Comparison of ENCODE assay signal across 9 mouse cellular contexts in the genomic region with DNA sequence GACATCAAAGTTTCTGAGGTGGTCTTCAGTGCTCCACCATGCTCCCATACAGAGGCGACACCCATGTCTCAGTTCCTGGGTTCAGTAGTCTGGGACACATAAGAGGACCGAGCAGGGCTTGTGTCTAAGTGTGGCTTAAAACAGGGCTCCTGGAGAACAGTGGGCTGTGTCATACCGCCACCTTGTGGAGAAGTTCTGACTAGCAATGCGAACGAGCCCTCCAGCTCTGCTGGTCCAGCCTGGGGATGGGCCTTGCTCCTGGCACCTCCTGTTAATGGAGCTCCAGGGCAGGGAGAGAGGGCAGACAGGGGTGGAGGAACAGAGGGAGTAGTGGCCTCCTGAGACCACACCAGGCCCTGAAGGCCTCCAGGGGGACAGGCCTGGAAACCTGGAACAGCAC. TPM values are rescaled to one million over a fixed set of nuclear protein-coding genes. Genes with fewer than 3 reads are reported as not detected.
A peak's percentile ranks its signal among the peaks of the same experiment; 100 is the strongest.
DNase-seq lines count a peak whose midpoint lies in the region; ATAC-seq and TF ChIP-seq lines count a peak whose summit lies in the region.
"Had no signal": no experiment of that assay in that cellular context is flagged by ENCODE, and none has a peak within 500 bp of the region (broad histone marks: within the 10 kb centered on the region; RNA-seq: fewer than 3 reads in every experiment).

No protein-coding gene starts in this region.

- TF ChIP-seq POLR2A in CH12.LX (IDR thresholded peaks at IDR 0.05; ENCODE audit: low read depth, low read length) = no peak

- DNase-seq in CH12.LX (ENCODE audit: extremely low read depth) = peak; percentile 80
- peak; percentile 56 for DNase-seq in brain, embryonic 18.5 days (ENCODE audit: low read depth, low spot score)
- peak; percentile 54 for DNase-seq in fibroblast of lung, adult 2 months (ENCODE audit: low read depth)
- DNase-seq in heart, postnatal 0 days (ENCODE audit: low spot score) = peak; percentile 92
- DNase-seq in kidney, postnatal 25 days = peak; percentile 75 to 88
- peak; percentile 36 for DNase-seq in telencephalon, adult 2 months (ENCODE audit: low read depth, low spot score)

- H3K4me2 ChIP-seq in CH12.LX (ENCODE audit: insufficient read depth, low read depth, poor library complexity, severe bottlenecking) = no peak overlapping the region
- no peak overlapping the region for H3K4me2 ChIP-seq in heart, postnatal 0 days (ENCODE audit: low read depth, low read length)
- no peak overlapping the region for H3K4me2 ChIP-seq in liver, embryonic 16.5 days (ENCODE audit: low read depth, low read length)
- no peak overlapping the region for H3K4me2 ChIP-seq in neural tube, embryonic 14.5 days (ENCODE audit: low read depth, low read length)
- H3K4me2 ChIP-seq: heart, embryonic 13.5 days had no signal

- H3K9me3 ChIP-seq in CH12.LX (replicated peaks; ENCODE audit: low read length) = peaks cover 17% of the 10 kb centered on the region
- no peaks in the 10 kb centered on the region for H3K9me3 ChIP-seq in heart, postnatal 0 days (replicated peaks; ENCODE audit: control insufficient read depth, low read length)
- no peaks in the 10 kb centered on the region for H3K9me3 ChIP-seq in liver, embryonic 16.5 days (replicated peaks; ENCODE audit: control insufficient read depth, low read length)
- no peaks in the 10 kb centered on the region for H3K9me3 ChIP-seq in neural tube, embryonic 14.5 days (ENCODE audit: control insufficient read depth, low read length)

- H3K36me3 ChIP-seq in CH12.LX (replicated peaks in 1 of 2; ENCODE audit: control insufficient read depth in 1 of 2, insufficient read depth in 1 of 2, low read length in 1 of 2) = no peaks in the 10 kb centered on the region
- H3K36me3 ChIP-seq in heart, postnatal 0 days (replicated peaks; ENCODE audit: control insufficient read depth, insufficient read depth, low read length) = no peaks in the 10 kb centered on the region
- no peaks in the 10 kb centered on the region for H3K36me3 ChIP-seq in liver, embryonic 16.5 days (ENCODE audit: control insufficient read depth, insufficient read depth)
- H3K36me3 ChIP-seq in neural tube, embryonic 14.5 days (ENCODE audit: control insufficient read depth, insufficient read depth, low read length) = no peaks in the 10 kb centered on the region
- H3K36me3 ChIP-seq: heart, embryonic 13.5 days had no signal

- TF ChIP-seq RAD21 in CH12.LX (IDR thresholded peaks at IDR 0.05; ENCODE audit: low read depth, low read length) = peak; percentile 96

- no peak for TF ChIP-seq EP300 in CH12.LX (IDR thresholded peaks at IDR 0.05; ENCODE audit: low read length)
- no peak for TF ChIP-seq EP300 in heart, postnatal 0 days (IDR thresholded peaks at IDR 0.05; ENCODE audit: low read depth)

- ATAC-seq in heart, postnatal 0 days (ENCODE audit: insufficient read depth, low read depth) = 0 out of 2 replicates have a peak, but pooled peaks have one; percentile 11
- peak; percentile 11; the same call in 1 of the 2 replicates for ATAC-seq in liver, embryonic 16.5 days (ENCODE audit: low read depth)
- ATAC-seq in neural tube, embryonic 14.5 days (ENCODE audit: low read depth) = peak; percentile 83

- H3K79me2 ChIP-seq in CH12.LX (replicated peaks; ENCODE audit: control insufficient read depth, extremely low read depth, insufficient read depth, poor library complexity, severe bottlenecking) = no peaks in the 10 kb centered on the region

- peaks cover 58% of the 10 kb centered on the region for H3K27me3 ChIP-seq in CH12.LX (replicated peaks)
- H3K27me3 ChIP-seq in heart, postnatal 0 days (ENCODE audit: control insufficient read depth, insufficient read depth, low read length) = no peaks in the 10 kb centered on the region
- no peaks in the 10 kb centered on the region for H3K27me3 ChIP-seq in liver, embryonic 16.5 days (ENCODE audit: control insufficient read depth, insufficient read depth, low read depth, low read length)
- H3K27me3 ChIP-seq in neural tube, embryonic 14.5 days (ENCODE audit: control insufficient read depth, insufficient read depth, low read length) = no peaks in the 10 kb centered on the region

- TF ChIP-seq CTCF in CH12.LX (conservative IDR thresholded peaks at IDR 0.05 in 1 of 2, IDR thresholded peaks at IDR 0.05 in 1 of 2; ENCODE audit: low read depth in 2 of 2, low read length in 2 of 2) = peak; percentile 58 to 94; a peak in 3 of 4 replicates
- peak; percentile 97 for TF ChIP-seq CTCF in heart, postnatal 0 days (IDR thresholded peaks at IDR 0.05; ENCODE audit: low read depth)

- no peak overlapping the region for H3K9ac ChIP-seq in CH12.LX (ENCODE audit: insufficient read depth, low read depth)
- H3K9ac ChIP-seq in heart, postnatal 0 days (replicated peaks; ENCODE audit: low read depth, low read length) = no peak overlapping the region
- no peak overlapping the region for H3K9ac ChIP-seq in liver, embryonic 16.5 days (ENCODE audit: low read depth, low read length)
- H3K9ac ChIP-seq in neural tube, embryonic 14.5 days (replicated peaks; ENCODE audit: low read depth, low read length) = no peak overlapping the region
- H3K9ac ChIP-seq: heart, embryonic 13.5 days had no signal

- WGBS in heart, postnatal 0 days = 3% methylated on average over 5 of the region's 5 CpGs
- WGBS in liver, embryonic 16.5 days (ENCODE audit: insufficient replicate concordance) = 1% methylated on average over 5 of the region's 5 CpGs
- 4% methylated on average over 5 of the region's 5 CpGs for WGBS in neural tube, embryonic 14.5 days

- no peak overlapping the region for H3K27ac ChIP-seq in CH12.LX (ENCODE audit: insufficient read depth, low read depth)
- H3K27ac ChIP-seq in heart, postnatal 0 days (ENCODE audit: low read depth) = no peak overlapping the region
- no peak overlapping the region for H3K27ac ChIP-seq in liver, embryonic 16.5 days (ENCODE audit: low read length)
- no peak overlapping the region for H3K27ac ChIP-seq in neural tube, embryonic 14.5 days (ENCODE audit: low read depth, low read length)
- H3K27ac ChIP-seq: heart, embryonic 13.5 days had no signal

- peaks cover 2 to 6% of the 10 kb centered on the region in 2 experiments; a peak in 2 of 4 replicates for H3K4me1 ChIP-seq in CH12.LX (ENCODE audit: control insufficient read depth in 1 of 2, insufficient read depth in 2 of 2)
- peaks cover 19% of the 10 kb centered on the region for H3K4me1 ChIP-seq in heart, postnatal 0 days (ENCODE audit: control insufficient read depth, insufficient read depth)
- no peaks in the 10 kb centered on the region; the same call in 1 of the 2 replicates for H3K4me1 ChIP-seq in liver, embryonic 16.5 days (ENCODE audit: control insufficient read depth, low read depth, low read length)
- H3K4me1 ChIP-seq in neural tube, embryonic 14.5 days (ENCODE audit: control insufficient read depth, insufficient read depth, low read length) = no peaks in the 10 kb centered on the region

- dilution Hi-C loops in CH12.LX (cut with MboI; ENCODE audit: extremely low pct_ligation_motif_present, extremely low pct_unique_long_range_greater_than_20kb, low sequenced_read_pairs) = no loop called here

- in situ Hi-C loops in CH12.LX (cut with MboI; ENCODE audit: low pct_ligation_motif_present, low pct_unique_long_range_greater_than_20kb, low sequenced_read_pairs) = loop anchor here (5.0 kb wide), 1 partner anchor 142 kb away; no protein-coding TSS in a partner anchor

- H3K4me3 ChIP-seq in CH12.LX (replicated peaks in 1 of 3; ENCODE audit: low read depth in 2 of 3, low read length in 2 of 3, poor library complexity in 1 of 3) = no peak overlapping the region
- no peak overlapping the region for H3K4me3 ChIP-seq in heart, postnatal 0 days (ENCODE audit: low read depth, low read length)
- H3K4me3 ChIP-seq in liver, embryonic 16.5 days (ENCODE audit: low read depth, low read length) = no peak overlapping the region
- no peak overlapping the region for H3K4me3 ChIP-seq in neural tube, embryonic 14.5 days (ENCODE audit: low read depth, low read length)
- H3K4me3 ChIP-seq: heart, embryonic 13.5 days had no signal

TF ChIP-seq in CH12.LX, 34 proteins besides CTCF, POLR2A, EP300 and RAD21:
- TF ChIP-seq SMC3 (IDR thresholded peaks at IDR 0.05; ENCODE audit: low read depth, low read length) (peak; percentile 86), MYC (IDR thresholded peaks at IDR 0.05; ENCODE audit: low read depth, low read length) (no peak), ZC3H11A (IDR thresholded peaks at IDR 0.05; ENCODE audit: low read depth, low read length) (peak; percentile 8; the same call in 1 of the 2 replicates)

RNA-seq across cellular contexts. Expression of gene Myl2, which starts 11.8 kb away (rescaled TPM):
- total RNA-seq in CH12.LX (2012; rRNA removed) = not detected in 2 replicates
- not detected in 2 replicates for total RNA-seq in CH12.LX (2014; rRNA removed)
- not detected in 2 replicates for polyA plus RNA-seq in CH12.LX (2012; ENCODE audit: insufficient read length, low read depth)
- 7,568 and 8,637 TPM in 2 replicates for total RNA-seq in heart, postnatal 0 days (2014; rRNA removed; ENCODE audit: low replicate concordance)
- polyA plus RNA-seq in heart, postnatal 0 days (2015; fragmentation: Nextera tagmentation; extraction: Ambion mirVana) = 15,488 and 15,525 TPM in 2 replicates
- polyA plus RNA-seq in liver, embryonic 16.5 days (2015; fragmentation: Nextera tagmentation; extraction: Ambion mirVana) = 1.9 and 2.3 TPM in 2 replicates
- polyA plus RNA-seq in neural tube, embryonic 14.5 days (2014; fragmentation: Nextera tagmentation; extraction: Ambion mirVana) = 0.86 TPM in 1 of 2 replicates, not detected in the other

RNA-seq across cellular contexts. Expression of gene Cux2, which starts 39.0 kb away (rescaled TPM):
- 0.17 TPM in 1 of 2 replicates, not detected in the other for total RNA-seq in CH12.LX (2012; rRNA removed)
- total RNA-seq in CH12.LX (2014; rRNA removed) = not detected in 2 replicates
- not detected in 2 replicates for polyA plus RNA-seq in CH12.LX (2012; ENCODE audit: insufficient read length, low read depth)
- 3.3 and 9.5 TPM in 2 replicates for total RNA-seq in heart, postnatal 0 days (2014; rRNA removed; ENCODE audit: low replicate concordance)
- polyA plus RNA-seq in heart, postnatal 0 days (2015; fragmentation: Nextera tagmentation; extraction: Ambion mirVana) = 1.3 and 1.4 TPM in 2 replicates
- 1.4 and 3.1 TPM in 2 replicates for polyA plus RNA-seq in liver, embryonic 16.5 days (2015; fragmentation: Nextera tagmentation; extraction: Ambion mirVana)
- polyA plus RNA-seq in neural tube, embryonic 14.5 days (2014; fragmentation: Nextera tagmentation; extraction: Ambion mirVana) = 25.6 and 31.3 TPM in 2 replicates

RNA-seq across cellular contexts. Expression of gene Ccdc63, which starts 51.7 kb away (rescaled TPM):
- total RNA-seq in CH12.LX (2012; rRNA removed) (0.47 and 0.59 TPM in 2 replicates), CH12.LX (2014; rRNA removed) (0.39 TPM in 1 of 2 replicates, not detected in the other)
- 0.70 and 0.94 TPM in 2 replicates for polyA plus RNA-seq in CH12.LX (2012; ENCODE audit: insufficient read length, low read depth)
- not detected in 2 replicates for total RNA-seq in heart, postnatal 0 days (2014; rRNA removed; ENCODE audit: low replicate concordance)
- polyA plus RNA-seq in heart, postnatal 0 days (2015; fragmentation: Nextera tagmentation; extraction: Ambion mirVana) = 0.26 and 0.27 TPM in 2 replicates
- not detected in 2 replicates for polyA plus RNA-seq in liver, embryonic 16.5 days (2015; fragmentation: Nextera tagmentation; extraction: Ambion mirVana)
- polyA plus RNA-seq in neural tube, embryonic 14.5 days (2014; fragmentation: Nextera tagmentation; extraction: Ambion mirVana) = 0.13 TPM in 1 of 2 replicates, not detected in the other
- polyA plus RNA-seq: heart, embryonic 13.5 days had no signal

Comparison
In these comparisons a context has a peak if more than half of its experiments do, and no peak if none do; other contexts are left out.
1. DNase-seq: peak in every context shown above with its lines; median percentile 92 in heart, postnatal 0 days; 82 in kidney, postnatal 25 days; 80 in CH12.LX; 56 in brain, embryonic 18.5 days; 54 in fibroblast of lung, adult 2 months; 36 in telencephalon, adult 2 months.
2. ATAC-seq: peak in every context shown above with its lines; median percentile 83 in neural tube, embryonic 14.5 days; 11 in heart, postnatal 0 days; 11 in liver, embryonic 16.5 days.
3. RNA of gene Myl2, which starts 11.8 kb away (polyA plus RNA-seq): 15,488 to 15,525 TPM in heart, postnatal 0 days; 1.9 to 2.3 TPM in liver, embryonic 16.5 days, 0.86 TPM in neural tube, embryonic 14.5 days and not detected in CH12.LX; every median in the first group is over 1,000 times any median in the second.